Mouse (Mus musculus): ENCODE data around the gene Gm43191.
A peak's percentile ranks its signal among the peaks of the same experiment; 100 is the strongest.
"Not testable (repeated sequence)": the region's sequence is repeated elsewhere in the genome, so short reads cannot be mapped to it uniquely, and the experiment has no call there.

Gm43191 gene

DNA sequence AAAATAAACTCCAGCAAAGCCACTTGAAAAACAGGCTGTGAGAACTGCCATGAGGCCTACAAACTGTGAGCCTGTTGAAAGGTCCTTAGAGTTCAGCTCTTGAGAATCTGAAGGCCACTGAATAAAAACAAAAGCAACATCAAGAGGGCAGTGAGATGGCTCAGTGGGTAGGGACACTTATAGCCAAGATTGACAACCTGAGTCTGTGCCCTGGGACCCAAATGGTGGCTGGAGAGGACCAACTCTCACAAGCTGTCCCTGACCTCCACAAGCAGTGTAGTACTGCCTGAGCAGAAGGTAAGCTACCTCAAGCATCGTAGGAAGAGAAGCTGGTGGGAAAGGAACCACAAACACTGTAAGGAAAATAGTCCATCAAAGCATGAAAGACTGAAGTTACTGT is at the start of gene Gm43191:
Gm43191 (minus strand) TSS at position 101 of the 400 bp plus-strand sequence.
- DNase-seq, result no peak

GRCm38 (mm10) chr3:116729483-116730174 is 48.6 kb upstream of the Gm43191 start:
- DNase-seq, result no peak

DNA sequence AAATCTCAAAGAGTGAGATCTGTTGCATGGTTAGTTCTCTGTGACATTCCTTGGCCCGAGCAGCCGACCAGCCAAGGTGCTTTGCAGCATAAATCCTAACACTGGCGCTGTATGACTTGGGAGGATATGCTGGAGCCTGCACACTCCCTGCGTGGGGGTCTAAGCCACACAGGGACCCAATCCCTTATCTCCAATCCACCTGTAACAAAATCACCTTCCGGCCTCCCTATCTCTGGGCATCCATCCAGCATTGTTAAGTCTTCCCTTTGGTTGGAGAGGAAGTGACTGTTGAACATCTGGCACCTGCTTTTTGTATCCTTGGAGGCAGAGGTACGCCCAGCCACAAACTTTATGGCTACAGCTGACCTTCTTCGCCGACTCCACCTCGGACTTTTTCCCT is 45.7 kb upstream of the Gm43191 start:
- peak; percentile 14 to 29 for DNase-seq

- no peak for DNase-seq
Observed at GRCm38 (mm10) chr3:116723496-116724481, 42.7 kb upstream of the Gm43191 start.

- no peak for DNase-seq
Observed at GRCm38 (mm10) chr3:116722980-116723379, 41.9 kb upstream of the Gm43191 start.

DNA sequence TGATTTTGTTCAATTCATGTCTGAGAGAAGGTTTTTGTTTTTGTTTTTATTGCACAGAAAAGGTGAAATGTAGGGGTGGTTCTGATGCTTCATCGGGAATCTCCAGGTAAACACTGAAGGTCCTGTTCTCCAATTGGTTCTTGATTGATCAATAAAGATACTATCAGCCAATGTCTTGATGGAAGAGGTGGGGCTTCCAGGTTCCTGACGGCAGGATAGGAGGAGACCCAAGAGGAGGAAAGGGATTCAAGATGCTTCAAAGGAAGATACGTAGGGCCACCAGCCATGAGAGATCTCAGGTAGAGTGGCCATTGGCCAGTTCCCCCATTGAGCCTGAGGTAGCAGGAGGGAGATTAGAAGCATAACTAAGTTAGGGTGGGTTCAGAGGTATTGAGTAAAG is 37.9 kb upstream of the Gm43191 start:
- DNase-seq, result no peak

DNA sequence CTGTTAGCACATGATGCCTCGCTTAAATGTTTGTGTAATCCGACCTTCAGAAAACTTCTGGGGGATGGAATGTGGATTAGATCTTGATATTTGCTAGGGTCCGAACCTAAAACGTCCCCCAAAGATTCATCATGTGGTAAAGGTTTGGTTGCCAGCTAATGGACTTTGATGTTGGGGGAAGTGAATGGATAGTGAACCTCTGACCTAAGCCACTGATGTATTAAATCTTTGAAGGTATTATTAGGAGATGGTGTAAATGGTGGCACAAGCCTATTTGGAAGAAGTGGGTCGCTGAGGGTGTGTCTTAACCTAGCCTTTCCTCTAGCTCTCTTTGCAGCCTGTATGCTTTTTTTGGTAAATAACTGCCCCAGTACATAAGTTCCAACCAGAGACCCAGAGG is 32.0 kb upstream of the Gm43191 start:
- no peak for DNase-seq

- DNase-seq, result no peak
Observed at GRCm38 (mm10) chr3:116712436-116712881, 31.4 kb upstream of the Gm43191 start, which contains the start of gene Slc35a3. Gene Slc35a3 (minus strand): TSS chr3:116712831.

DNA sequence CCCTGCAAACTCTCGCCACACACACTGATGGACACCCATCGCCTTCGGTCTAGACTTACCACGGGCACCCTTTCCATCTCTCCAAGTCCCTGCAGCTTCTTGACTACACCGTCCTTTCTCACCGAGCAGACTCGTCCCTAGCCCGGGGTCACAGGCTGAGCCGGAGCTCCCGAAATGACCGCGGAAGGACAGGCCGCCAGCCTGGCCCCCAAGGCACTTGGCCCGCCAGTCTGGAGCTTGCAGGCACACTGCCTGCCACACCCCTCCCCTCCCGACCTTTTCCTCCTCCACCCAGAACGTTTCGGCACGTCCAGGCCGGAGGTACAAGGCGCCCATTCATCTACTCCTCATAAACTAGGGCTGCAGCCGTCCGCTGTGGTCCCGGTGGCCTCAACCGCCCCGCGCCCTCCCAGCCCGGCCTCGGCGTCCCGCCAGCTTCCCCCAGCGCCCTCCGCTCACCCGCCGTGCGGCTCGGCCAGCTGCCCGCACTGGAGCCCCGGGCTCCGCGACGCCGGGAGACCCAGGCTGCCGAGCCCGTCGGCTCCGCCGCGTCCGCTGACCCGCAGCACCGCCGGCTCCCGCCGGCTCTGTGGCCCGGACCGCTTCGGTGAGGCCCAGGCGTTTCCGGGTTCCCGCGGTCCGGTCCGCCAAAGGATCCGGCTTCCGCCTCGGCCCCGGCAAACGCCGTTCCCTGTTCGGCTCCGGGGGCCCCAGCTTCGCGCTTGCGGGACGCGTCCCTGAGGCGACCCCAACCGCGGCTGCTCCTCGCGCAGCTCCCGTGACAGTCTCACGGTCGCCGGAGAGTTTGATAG is 30.8 kb upstream of the Gm43191 start:
- DNase-seq, result peak; percentile 87 to 91

DNA sequence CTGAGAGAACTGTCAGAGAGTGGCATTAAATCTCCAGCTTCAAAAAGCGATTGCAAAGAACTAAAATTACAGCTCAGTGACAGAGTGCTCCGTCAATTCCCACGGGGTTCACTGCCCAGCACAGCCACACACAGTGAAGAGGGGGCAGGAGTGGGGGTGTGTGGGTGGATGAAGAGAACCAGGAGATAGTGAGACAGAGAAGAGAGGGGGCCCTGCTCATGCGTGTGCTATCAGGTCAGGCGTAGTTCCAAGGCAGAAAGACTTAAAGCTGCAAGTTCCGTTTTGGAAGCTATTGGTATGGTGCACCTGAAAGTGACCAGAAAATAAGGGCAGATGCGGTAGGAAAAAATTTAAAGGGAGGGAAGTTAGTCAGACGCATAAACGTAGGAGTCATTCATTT is 29.9 kb upstream of the Gm43191 start:
- peak in 1 of 2 experiments; percentile 17 for DNase-seq

DNA sequence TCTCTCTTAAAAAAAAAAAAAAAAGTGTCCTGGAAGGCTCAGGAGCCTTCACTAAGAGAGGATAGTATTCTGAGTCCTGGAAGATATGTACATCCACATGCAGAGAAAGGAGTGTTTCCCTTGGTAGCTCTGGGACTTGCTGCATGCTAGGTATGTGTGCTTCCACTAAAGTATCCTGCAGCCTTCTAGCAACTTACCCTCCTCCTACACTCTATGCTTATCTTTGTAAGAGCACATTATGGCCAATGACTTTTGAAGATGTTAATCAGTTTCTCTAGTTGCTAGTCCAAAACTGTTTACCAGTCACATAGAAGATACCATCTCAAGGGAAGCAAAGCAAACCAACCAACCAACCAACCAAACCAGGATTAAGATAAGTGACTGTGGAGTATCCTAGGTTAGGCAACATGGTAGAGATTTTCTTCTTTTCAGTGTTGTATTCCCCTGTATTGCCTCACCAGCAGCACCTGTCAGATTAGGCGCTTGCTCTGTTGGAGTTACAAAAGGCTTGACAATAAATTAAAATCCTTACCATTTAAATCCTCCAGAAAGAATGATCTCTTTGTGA is 24.7 kb upstream of the Gm43191 start:
- DNase-seq, result no peak

DNA sequence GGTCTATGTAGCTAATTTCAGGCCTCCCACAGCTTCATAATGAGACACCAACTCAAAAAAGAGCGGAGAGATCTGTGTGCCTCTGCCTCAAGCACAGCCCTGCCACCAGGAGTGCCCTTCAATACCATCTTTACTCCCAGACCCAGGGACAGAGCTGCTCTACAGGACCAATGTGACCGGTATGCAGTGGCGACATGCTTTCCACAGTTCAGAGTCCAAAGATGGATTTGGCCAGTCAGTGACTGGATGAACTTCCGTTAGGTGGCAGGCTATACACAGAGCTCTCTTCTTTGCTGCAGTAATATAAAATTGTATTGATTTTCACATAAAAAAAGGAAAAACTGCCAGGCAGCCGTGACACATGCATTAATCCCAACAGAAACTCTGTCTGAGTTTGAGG is 22.8 kb upstream of the Gm43191 start:
- no peak for DNase-seq

DNA sequence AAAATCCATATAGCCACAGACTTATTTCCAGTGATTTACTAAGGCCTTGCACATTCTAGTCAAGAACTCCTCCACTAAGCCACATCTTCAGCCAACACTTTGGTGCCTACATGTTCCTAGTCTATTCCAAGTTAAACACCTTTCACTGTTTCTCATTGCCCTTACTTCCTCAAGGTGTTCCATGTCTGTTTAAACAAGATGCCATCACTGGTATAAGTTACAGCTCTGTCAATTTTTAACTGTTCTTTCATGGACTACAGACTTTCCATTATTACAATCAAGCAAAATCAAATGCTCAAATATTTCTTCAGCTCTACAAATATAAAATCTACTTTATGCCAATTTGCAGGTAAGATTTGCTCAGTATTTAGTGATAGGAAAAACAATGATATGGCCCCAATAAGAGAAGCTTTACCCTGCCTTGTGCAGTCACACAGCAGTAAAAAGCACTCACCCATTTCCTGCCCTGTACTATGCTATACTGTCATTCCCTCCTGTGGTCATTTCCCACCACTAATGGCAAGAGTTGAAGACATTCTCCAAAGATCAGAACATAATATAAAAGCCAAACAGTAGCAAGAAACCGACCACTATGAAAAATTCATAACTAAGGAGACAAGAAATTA is 21.7 kb upstream of the Gm43191 start:
- no peak for DNase-seq

- DNase-seq, result no peak
Observed at GRCm38 (mm10) chr3:116701601-116702000, 20.5 kb upstream of the Gm43191 start.

GRCm38 (mm10) chr3:116698786-116699185 is 17.7 kb upstream of the Gm43191 start:
- DNase-seq, result no peak

- DNase-seq, result no peak
Observed at GRCm38 (mm10) chr3:116695666-116695985, 14.6 kb upstream of the Gm43191 start.

GRCm38 (mm10) chr3:116694955-116695665 is 14.1 kb upstream of the Gm43191 start:
- no peak for DNase-seq

DNA sequence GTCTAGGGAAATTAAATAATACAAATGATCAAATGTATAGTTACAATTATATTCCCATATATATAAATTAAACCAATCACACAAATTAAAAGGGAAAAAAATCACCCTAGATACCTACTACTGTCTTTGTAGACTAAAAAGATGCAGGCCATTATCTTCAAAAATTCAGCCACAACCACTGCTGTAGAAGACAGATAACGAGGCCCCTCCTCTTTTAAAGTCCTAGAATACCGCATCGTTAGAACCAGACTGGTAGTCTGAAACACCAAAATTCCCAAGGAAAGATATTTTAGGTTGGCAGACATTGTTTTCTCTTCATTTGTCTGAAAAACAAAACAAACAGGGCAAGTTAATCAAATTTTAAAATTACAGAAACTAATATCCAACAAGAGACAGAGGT is 13.3 kb upstream of the Gm43191 start:
- no peak for DNase-seq

- not testable (repeated sequence) for DNase-seq
Observed at GRCm38 (mm10) chr3:116664281-116664680, 16.8 kb downstream of the Gm43191 start.

- DNase-seq, result peak; percentile 100
Observed at GRCm38 (mm10) chr3:116662463-116662863, 18.6 kb downstream of the Gm43191 start, which contains the start of gene Mfsd14a. Gene Mfsd14a (minus strand): TSS chr3:116662677.

- DNase-seq, result no peak
Observed at GRCm38 (mm10) chr3:116661870-116662414, 19.1 kb downstream of the Gm43191 start.

Data from kidney, postnatal 4 days (tissue).